Mouse (Mus musculus): Measurements from ENCODE around the gene Itpk1.

DNA sequence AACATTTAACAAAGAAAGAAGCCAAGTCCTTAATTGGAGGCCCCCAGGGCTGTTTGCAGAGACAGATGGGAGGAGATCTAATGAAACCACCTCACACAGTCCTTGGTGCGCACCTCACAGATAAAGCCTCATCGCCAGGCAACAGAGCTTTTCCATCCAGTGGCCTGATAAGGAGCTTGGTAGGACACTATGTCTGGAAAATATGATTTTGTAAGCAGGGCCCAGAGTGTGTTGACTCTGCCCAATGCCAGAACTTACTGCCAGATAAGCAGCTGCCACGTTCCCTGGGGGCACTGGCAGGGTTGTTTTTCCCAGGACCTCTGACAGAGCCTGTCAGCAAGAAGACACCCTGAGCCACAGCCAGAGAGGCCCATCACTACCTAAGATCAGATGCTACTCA, 153.5 kb downstream of the Itpk1 start:
- TF ChIP-seq MYOD1 (IDR thresholded peaks at IDR 0.05; ENCODE audit: control insufficient read depth, insufficient read length, low read depth) (no peak), CTCF (IDR thresholded peaks at IDR 0.05; ENCODE audit: control insufficient read depth, insufficient read depth, insufficient read length) (no peak), USF1 (IDR thresholded peaks at IDR 0.05; ENCODE audit: low read depth) (no peak), MAX (IDR thresholded peaks at IDR 0.05) (no peak)

Measured in C2C12 (cell line).